Mouse (Mus musculus) layer of hippocampus, adult 9-10 months (tissue): ENCODE results near the gene Csmd2.

Source experiments
- DNase-seq: peaks from one replicate; pipeline ENCODE4 v3.0.0; 2022; ENCODE audit warnings: low spot score

The Csmd2 gene

GRCm38 (mm10) chr4:128419988-128420617 lies 432.4 kb downstream of the Csmd2 start:
- DNase-seq = no peak

DNA sequence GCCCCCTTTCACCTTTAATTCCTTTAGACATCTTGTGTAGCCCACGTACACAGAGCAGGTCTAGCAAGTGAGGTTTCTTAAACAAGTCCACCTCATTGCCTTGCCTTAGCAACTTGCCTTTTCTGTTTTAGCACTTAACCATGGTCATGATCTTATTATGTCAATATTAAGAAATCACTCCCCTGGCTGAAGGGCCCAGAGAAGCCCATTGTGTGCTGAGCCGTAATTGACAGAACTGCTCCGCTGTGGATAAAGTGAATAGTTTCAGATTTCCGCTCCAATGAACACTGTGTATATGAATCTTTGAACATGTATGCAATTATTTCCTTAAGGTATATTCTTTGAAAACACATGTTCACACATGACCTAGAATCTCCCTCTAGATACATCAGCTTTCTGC lies 434.8 kb downstream of the Csmd2 start:
- DNase-seq = no peak

DNA sequence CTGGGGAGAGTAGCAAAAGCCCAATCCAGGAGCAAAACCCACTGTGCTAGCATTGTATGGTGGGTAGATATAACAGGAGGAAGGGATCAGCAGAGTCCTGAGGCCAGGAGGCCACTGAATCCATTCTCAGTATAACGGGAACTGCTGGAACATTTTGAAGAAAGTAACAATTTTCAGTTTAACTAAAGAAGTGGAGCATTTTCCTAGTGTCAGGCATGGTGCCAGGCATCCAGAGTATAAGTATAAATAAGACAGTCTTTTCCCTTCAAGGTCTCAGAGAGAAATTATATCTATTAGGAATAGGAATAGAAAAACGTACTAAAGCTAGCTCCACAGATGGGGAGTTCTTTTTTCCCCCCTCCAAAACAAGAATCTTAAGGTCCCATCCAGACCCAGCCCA lies 437.7 kb downstream of the Csmd2 start:
- no peak for DNase-seq

DNA sequence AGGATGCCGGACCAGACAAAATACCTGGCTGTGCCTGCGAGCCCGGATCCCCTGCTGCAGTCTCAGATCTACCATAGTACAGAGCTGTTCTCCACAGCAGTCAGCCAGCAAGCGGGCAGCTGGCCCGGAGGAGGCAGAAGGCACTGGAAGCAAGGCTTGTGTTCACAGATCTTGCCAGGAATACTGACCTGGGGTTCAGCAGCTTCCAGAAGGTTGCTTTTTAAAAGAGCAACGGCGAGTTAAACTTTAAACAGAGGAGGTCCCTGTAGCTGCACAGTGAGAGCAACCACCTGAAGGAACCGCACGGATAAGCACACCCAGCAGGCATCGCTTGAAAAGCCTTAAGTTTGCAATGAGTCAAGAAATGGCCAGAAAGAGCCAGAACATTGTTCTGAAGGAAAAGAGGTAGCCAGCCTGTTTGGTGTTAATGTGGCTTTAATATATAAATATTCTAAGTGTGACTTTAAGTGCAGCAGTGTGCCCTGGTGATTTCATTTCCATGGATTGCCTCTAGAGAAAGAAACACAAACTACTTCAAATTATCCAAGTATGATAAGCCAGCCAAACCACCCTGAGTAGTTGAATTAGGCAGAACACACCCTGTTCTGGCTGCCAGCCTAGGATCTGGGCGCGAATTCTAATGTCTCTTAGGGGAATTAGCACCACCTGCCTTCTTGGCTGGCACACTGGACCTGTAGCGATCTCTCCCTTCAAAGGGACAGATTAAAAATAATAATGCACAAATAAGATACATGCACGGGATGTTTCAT lies 439.8 kb downstream of the Csmd2 start:
- no peak for DNase-seq

- no peak for DNase-seq
Measured at GRCm38 (mm10) chr4:128428303-128429107, 440.8 kb downstream of the Csmd2 start.

DNA sequence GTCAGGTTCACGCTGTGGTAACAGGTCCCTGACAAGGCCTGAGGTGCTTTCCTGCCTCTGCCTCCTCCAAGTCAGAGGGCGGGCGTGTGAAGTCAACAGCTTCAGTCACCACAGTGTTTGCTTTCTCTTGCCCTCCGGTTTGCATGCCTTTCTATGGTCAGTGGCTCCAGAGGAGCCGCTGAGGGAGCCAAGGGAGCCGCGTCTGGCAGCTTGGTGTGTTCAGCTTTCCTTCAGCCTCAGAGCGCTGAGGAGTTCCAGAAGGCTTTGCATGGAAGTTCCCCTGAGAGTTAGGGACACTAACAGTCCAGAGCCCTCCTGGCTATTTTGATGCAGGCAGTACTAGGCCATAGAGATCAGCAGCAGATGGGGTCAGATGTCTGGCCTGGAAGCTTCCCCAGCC lies 441.9 kb downstream of the Csmd2 start:
- DNase-seq = no peak

DNA sequence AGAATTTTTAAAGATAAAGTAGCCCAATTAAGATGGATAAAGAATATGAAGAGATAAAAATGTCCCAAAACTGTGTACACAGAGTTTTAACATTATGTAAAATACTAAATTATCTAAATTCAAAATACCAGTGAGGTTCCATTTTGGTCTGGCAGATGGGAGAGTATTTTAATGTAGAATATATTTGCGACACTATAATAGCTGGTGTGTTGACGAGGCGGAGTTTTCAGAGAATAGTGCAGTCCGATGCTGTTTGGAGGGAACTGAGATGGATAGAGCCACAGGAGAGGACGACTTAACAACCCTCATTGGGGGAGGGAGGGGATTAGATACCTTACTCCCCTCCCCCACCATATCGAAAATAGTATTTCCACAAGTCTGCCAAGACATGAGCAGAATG lies 452.9 kb downstream of the Csmd2 start:
- DNase-seq = no peak

DNA sequence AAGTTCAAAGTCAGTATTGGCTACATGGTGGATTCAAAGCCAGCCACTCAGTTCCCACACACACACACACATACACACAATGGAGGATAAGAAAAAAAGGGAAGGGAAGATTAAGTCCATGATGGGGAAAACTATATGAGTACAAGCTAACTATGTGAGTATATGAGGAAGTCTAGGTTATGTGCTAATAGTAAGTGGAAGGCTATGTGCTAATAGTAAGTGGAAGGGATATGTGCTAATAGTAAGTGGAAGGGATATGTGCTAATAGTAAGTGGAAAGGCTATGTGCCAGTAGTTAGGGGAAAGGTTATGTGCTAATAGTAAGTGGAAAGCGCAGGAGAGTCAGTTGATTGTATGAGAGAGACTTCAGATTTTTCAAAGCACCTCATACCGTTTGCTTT lies 453.6 kb downstream of the Csmd2 start:
- DNase-seq = no peak

- no peak for DNase-seq
Measured at GRCm38 (mm10) chr4:128442791-128443190, 455.1 kb downstream of the Csmd2 start.

DNA sequence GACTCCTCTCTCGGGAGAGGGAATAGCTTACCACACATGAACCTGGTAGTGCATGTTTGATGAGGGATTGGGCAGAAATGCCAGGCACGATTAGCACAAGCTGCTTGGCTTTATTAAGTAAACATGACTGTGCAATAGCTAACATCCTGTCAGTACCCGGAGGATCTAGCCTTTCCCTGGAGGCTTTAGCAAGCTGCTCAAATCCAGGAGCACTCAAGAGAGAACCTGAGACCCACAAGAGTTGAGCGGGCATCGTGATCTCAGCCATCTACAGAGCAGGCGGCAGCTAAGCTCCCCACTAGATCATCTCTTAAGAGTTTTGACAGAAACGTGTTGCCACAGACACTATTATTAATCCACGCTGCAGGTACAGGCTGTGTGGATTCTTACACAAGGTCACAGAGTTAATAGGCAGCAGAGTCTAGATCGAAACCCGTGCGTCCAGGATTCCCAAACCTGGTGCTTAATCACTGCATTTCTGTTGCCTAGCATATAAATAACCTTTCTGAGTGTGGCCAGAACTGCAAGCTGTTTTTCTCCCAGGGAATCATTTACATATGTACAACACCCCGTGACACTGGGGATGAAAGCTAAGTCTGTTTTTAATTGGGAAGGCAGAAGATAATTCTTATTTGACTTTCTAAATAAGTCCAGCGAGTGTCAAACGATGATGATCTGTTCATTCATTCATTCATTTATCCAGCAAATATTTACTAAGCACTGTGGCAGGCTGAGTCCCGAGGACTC lies 458.0 kb downstream of the Csmd2 start:
- no peak for DNase-seq

- DNase-seq = no peak
Measured at GRCm38 (mm10) chr4:128448831-128449431, 461.3 kb downstream of the Csmd2 start.

- DNase-seq = no peak
Measured at GRCm38 (mm10) chr4:128450137-128450536, 462.5 kb downstream of the Csmd2 start.

- DNase-seq = no peak
Measured at GRCm38 (mm10) chr4:128450974-128451373, 463.3 kb downstream of the Csmd2 start.

GRCm38 (mm10) chr4:128451383-128451794 lies 463.7 kb downstream of the Csmd2 start:
- no peak for DNase-seq

- DNase-seq = no peak
Measured at GRCm38 (mm10) chr4:128466708-128467107, 479.1 kb downstream of the Csmd2 start.

- no peak for DNase-seq
Measured at GRCm38 (mm10) chr4:128468040-128468439, 480.4 kb downstream of the Csmd2 start.

DNA sequence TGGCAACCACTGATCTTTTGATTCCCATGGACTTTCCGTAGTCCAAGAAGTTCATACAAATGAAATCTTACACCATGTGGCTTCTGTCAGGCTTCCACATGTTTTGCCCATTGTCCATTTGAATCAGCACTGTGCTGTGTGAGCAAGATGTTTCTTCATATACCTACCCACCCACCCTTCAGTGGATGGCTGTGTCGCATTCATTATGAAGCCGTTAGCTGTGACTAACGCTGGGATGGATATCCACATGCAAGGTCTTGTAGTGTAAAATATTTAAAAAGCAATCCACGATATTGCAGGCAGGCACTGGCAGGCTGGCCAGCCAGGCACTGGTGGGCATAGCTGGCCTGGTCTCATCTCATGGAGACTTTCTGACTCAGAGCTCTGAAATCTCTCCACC lies 488.6 kb downstream of the Csmd2 start:
- no peak for DNase-seq

- no peak for DNase-seq
Measured at GRCm38 (mm10) chr4:128483891-128484290, 496.2 kb downstream of the Csmd2 start.

DNA sequence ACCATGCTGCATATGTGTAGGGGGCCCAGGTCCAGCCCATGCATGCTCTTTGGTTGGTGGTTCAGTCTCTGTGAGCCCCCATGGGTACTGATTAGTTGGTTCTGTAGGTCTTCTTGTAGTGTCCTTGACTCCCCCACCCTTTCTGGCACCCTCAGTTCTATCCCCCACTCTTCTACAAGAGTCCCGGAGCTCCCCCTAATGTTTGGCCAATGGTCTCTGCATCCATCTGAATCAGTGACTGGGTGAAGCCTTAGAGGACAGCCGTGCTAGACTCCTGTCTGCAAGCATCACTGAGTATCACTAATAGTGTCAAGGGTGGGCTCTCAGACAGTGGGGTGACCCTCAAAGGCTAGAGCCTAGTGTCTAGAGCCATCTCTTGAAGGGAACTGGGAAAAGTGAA lies 497.0 kb downstream of the Csmd2 start:
- DNase-seq = no peak

DNA sequence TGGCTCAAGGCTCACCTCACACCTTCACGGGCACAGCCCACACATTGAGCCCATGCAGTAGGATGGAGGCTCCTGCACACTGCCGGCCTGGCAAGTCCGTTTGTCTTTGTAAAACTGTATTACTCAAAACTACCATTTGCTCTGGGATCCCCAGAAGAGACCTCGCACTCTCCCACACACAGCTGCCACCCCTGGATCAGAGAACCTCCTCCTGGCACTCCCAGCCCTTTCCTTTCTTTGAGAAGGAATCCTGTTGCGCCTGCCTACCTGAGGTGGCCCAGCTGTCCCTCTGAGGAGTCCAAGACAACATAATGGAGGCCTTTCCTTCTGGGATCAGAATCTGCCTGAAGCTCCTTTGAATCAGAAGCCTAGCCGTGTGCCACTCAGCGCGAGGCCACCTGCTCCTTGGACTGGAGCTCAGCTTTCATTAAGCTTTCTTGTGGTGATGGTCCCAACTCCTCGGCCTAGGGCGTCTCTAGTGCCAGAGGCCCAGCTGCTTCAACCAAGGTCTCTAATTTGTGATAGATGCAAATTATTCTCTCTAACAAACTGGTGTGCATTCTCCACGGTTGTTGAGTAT lies 502.0 kb downstream of the Csmd2 start:
- DNase-seq = no peak

DNA sequence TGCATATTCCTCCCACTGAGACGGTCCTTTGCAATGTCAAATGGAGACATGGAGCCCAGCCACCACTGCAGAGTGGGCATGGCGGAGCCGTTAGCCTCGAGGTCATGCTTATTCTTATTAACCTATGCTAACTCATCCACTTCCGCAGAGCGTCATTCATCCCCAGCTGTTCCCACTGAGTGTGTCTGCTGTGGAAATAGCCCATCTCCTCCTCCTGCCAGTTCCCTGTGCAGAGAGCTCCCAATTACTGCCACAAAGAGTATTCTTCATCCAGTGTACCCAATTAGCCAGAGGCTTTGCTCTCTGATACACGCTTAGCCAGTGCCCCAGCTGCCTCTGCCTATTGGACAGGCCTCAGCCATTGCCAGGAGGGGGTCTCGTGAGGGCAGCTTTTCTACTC lies 504.4 kb downstream of the Csmd2 start:
- no peak for DNase-seq
